Comparison of ENCODE assay signal across 21 mouse cellular contexts in the genomic region with DNA sequence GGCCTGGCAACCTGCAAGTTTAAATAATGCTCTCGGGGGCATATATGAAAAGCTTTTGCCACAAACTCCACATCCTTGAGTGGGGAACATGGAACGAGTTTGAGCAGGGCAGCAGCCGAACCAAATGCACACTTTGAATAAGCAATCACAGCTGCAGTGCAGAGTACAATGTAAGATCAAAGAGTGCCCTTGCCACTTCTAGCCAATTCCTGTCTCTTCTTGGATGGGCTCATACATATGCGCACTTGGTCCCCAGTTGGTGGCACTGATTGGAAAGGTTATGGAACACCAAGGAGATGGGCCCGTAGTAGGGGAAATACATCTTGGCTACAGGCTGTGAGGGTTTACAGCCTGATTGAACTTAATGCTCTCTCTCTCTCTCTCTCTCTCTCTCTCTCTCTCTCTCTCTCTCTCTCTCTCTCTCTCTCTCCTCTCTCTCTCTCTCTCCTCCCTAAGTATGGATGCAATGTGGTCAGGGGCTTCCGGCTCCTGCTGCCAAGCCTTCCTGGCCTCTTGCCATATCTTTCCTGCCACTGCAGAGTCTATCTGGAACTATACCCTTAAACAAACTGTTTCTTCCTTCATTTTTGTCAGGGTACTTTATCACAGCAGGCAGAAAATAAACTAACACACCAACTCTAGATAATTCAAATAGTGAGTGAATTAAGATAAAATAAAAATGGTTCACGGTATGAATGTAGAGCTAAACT.
DNase-seq lines count a peak whose midpoint lies in the region; ATAC-seq and TF ChIP-seq lines count a peak whose summit lies in the region.
"Had no signal": no experiment of that assay in that cellular context is flagged by ENCODE, and none has a peak within 500 bp of the region (broad histone marks: within the 10 kb centered on the region; RNA-seq: fewer than 3 reads in every experiment).

No protein-coding gene starts in this region.

- no peaks in the 10 kb centered on the region for H3K36me3 ChIP-seq in heart, embryonic 10.5 days
- no peaks in the 10 kb centered on the region for H3K36me3 ChIP-seq in lung, embryonic 14.5 days (ENCODE audit: insufficient read depth)
- no peaks in the 10 kb centered on the region for H3K36me3 ChIP-seq in lung, embryonic 16.5 days (ENCODE audit: control insufficient read depth, insufficient read depth, low read length)
- no peaks in the 10 kb centered on the region for H3K36me3 ChIP-seq in stomach, postnatal 0 days (ENCODE audit: control insufficient read depth, insufficient read depth, low read length)
- H3K36me3 ChIP-seq: forebrain, embryonic 12.5 days; heart, embryonic 12.5 days; hindbrain, embryonic 15.5 days; limb, embryonic 13.5 days; liver, embryonic 15.5 days; midbrain, embryonic 10.5 days; neural tube, embryonic 13.5 days; stomach, embryonic 15.5 days had no signal

- no peak overlapping the region for H3K4me2 ChIP-seq in lung, embryonic 14.5 days
- H3K4me2 ChIP-seq in lung, embryonic 16.5 days (ENCODE audit: low read depth, low read length) = no peak overlapping the region
- H3K4me2 ChIP-seq in stomach, postnatal 0 days (replicated peaks; ENCODE audit: low read depth) = no peak overlapping the region
- H3K4me2 ChIP-seq: forebrain, embryonic 12.5 days; heart, embryonic 12.5 days; hindbrain, embryonic 15.5 days; limb, embryonic 13.5 days; liver, embryonic 15.5 days; neural tube, embryonic 13.5 days; stomach, embryonic 15.5 days had no signal

- TF ChIP-seq EP300 in stomach, postnatal 0 days (optimal IDR thresholded peaks at IDR 0.05) = no peak

- H3K4me1 ChIP-seq in heart, embryonic 10.5 days = no peaks in the 10 kb centered on the region
- H3K4me1 ChIP-seq in lung, embryonic 14.5 days (ENCODE audit: insufficient read depth) = no peaks in the 10 kb centered on the region
- H3K4me1 ChIP-seq in lung, adult 2 months (ENCODE audit: control insufficient read depth, insufficient read depth, low read length) = no peaks in the 10 kb centered on the region; the same call in 1 of the 2 replicates
- 0 out of 2 replicates have a peak, but pooled peaks cover 2% of the 10 kb centered on the region for H3K4me1 ChIP-seq in lung, embryonic 16.5 days (replicated peaks; ENCODE audit: control insufficient read depth, insufficient read depth, low read length)
- no peaks in the 10 kb centered on the region for H3K4me1 ChIP-seq in stomach, postnatal 0 days (replicated peaks; ENCODE audit: control insufficient read depth, insufficient read depth)
- H3K4me1 ChIP-seq: forebrain, embryonic 12.5 days; heart, embryonic 12.5 days; hindbrain, embryonic 15.5 days; limb, embryonic 13.5 days; liver, embryonic 15.5 days; midbrain, embryonic 10.5 days; neural tube, embryonic 13.5 days; stomach, embryonic 15.5 days had no signal

- peak; percentile 11 for DNase-seq in heart, postnatal 4 days
- no peak for DNase-seq in heart, embryonic 10.5 days (ENCODE audit: low spot score)
- DNase-seq in lung, embryonic 14.5 days = peak; percentile 83
- DNase-seq in lung, adult 2 months = no peak
- peak; percentile 30 for DNase-seq in stomach, postnatal 0 days (ENCODE audit: low spot score)
- no peak for DNase-seq in B cell, adult 2 months
- DNase-seq in Muller cell, postnatal 12 days (ENCODE audit: inconsistent ontology term) = no peak
- DNase-seq: adrenal gland, adult 2 months; cerebellum, adult 8-10 months; kidney, adult 2 months; right cerebral cortex, postnatal 14 days had no signal

- no peak for TF ChIP-seq CTCF in lung, embryonic 14.5 days (IDR thresholded peaks at IDR 0.05; ENCODE audit: low read depth)
- TF ChIP-seq CTCF in lung, adult 2 months (IDR thresholded peaks at IDR 0.05; ENCODE audit: insufficient read depth, low read length) = no peak
- TF ChIP-seq CTCF in stomach, postnatal 0 days (IDR thresholded peaks at IDR 0.05; ENCODE audit: low read depth) = no peak

- no peaks in the 10 kb centered on the region for H3K27me3 ChIP-seq in heart, embryonic 10.5 days (ENCODE audit: insufficient read depth, poor library complexity, severe bottlenecking)
- no peaks in the 10 kb centered on the region for H3K27me3 ChIP-seq in lung, embryonic 14.5 days (ENCODE audit: insufficient read depth, low read length)
- H3K27me3 ChIP-seq in lung, embryonic 16.5 days (ENCODE audit: control insufficient read depth, insufficient read depth, low read depth, low read length) = no peaks in the 10 kb centered on the region
- H3K27me3 ChIP-seq in stomach, postnatal 0 days (ENCODE audit: control insufficient read depth, insufficient read depth, low read length) = no peaks in the 10 kb centered on the region
- H3K27me3 ChIP-seq: forebrain, embryonic 12.5 days; heart, embryonic 12.5 days; hindbrain, embryonic 15.5 days; liver, embryonic 15.5 days; neural tube, embryonic 13.5 days; stomach, embryonic 15.5 days had no signal

- 73% methylated on average over 7 of the region's 7 CpGs for WGBS in heart, embryonic 10.5 days
- WGBS in lung, embryonic 14.5 days = 42% methylated on average over 7 of the region's 7 CpGs
- WGBS in lung, adult 2 months = 52% methylated on average over 7 of the region's 7 CpGs
- WGBS in lung, embryonic 16.5 days = 44% methylated on average over 7 of the region's 7 CpGs
- WGBS in stomach, postnatal 0 days = 48% methylated on average over 7 of the region's 7 CpGs

- no peak for TF ChIP-seq POLR2A in lung, adult 2 months (IDR thresholded peaks at IDR 0.05; ENCODE audit: borderline replicate concordance, extremely low read depth, low read depth, low read length)

- no peak overlapping the region for H3K9ac ChIP-seq in lung, embryonic 14.5 days
- no peak overlapping the region for H3K9ac ChIP-seq in lung, embryonic 16.5 days (ENCODE audit: low read length)
- no peak overlapping the region for H3K9ac ChIP-seq in stomach, postnatal 0 days (ENCODE audit: low read length)
- H3K9ac ChIP-seq: forebrain, embryonic 12.5 days; heart, embryonic 12.5 days; hindbrain, embryonic 15.5 days; limb, embryonic 13.5 days; liver, embryonic 15.5 days; neural tube, embryonic 13.5 days; stomach, embryonic 15.5 days had no signal

- no peak overlapping the region for H3K4me3 ChIP-seq in heart, embryonic 10.5 days
- no peak overlapping the region for H3K4me3 ChIP-seq in lung, embryonic 14.5 days (ENCODE audit: low read depth, low read length)
- no peak overlapping the region for H3K4me3 ChIP-seq in lung, adult 2 months (replicated peaks; ENCODE audit: extremely low read depth, low read depth, low read length)
- H3K4me3 ChIP-seq in lung, embryonic 16.5 days (ENCODE audit: low read length) = no peak overlapping the region
- no peak overlapping the region for H3K4me3 ChIP-seq in stomach, postnatal 0 days (ENCODE audit: low read depth, low read length)
- H3K4me3 ChIP-seq: forebrain, embryonic 12.5 days; heart, embryonic 12.5 days; hindbrain, embryonic 15.5 days; left cerebral cortex, adult 2 months; limb, embryonic 13.5 days; liver, embryonic 15.5 days; midbrain, embryonic 10.5 days; neural tube, embryonic 13.5 days; stomach, embryonic 15.5 days had no signal

- no peak overlapping the region for H3K27ac ChIP-seq in heart, embryonic 10.5 days
- no peak overlapping the region for H3K27ac ChIP-seq in lung, embryonic 14.5 days (ENCODE audit: low read depth)
- H3K27ac ChIP-seq in lung, embryonic 16.5 days (ENCODE audit: low read length) = peak overlapping the region; percentile 39
- no peak overlapping the region for H3K27ac ChIP-seq in stomach, postnatal 0 days (replicated peaks)
- H3K27ac ChIP-seq: forebrain, embryonic 12.5 days; hindbrain, embryonic 15.5 days; left cerebral cortex, adult 2 months; limb, embryonic 13.5 days; liver, embryonic 15.5 days; midbrain, embryonic 10.5 days; neural tube, embryonic 13.5 days; stomach, embryonic 15.5 days had no signal

- no peaks in the 10 kb centered on the region for H3K9me3 ChIP-seq in heart, embryonic 10.5 days
- H3K9me3 ChIP-seq in lung, embryonic 14.5 days (ENCODE audit: low read depth, low read length) = no peaks in the 10 kb centered on the region
- H3K9me3 ChIP-seq in lung, embryonic 16.5 days (ENCODE audit: control insufficient read depth, low read length) = no peaks in the 10 kb centered on the region
- H3K9me3 ChIP-seq in stomach, postnatal 0 days (ENCODE audit: control insufficient read depth, low read length) = no peaks in the 10 kb centered on the region
- H3K9me3 ChIP-seq: forebrain, embryonic 12.5 days; heart, embryonic 12.5 days; hindbrain, embryonic 15.5 days; limb, embryonic 13.5 days; liver, embryonic 15.5 days; midbrain, embryonic 10.5 days; neural tube, embryonic 13.5 days; stomach, embryonic 15.5 days had no signal

- peak; percentile 92 for ATAC-seq in lung, embryonic 14.5 days (ENCODE audit: insufficient read depth)
- peak; percentile 89 for ATAC-seq in lung, embryonic 16.5 days (ENCODE audit: low read depth)
- ATAC-seq in stomach, postnatal 0 days (ENCODE audit: low FRiP score, low TSS enrichment) = no peak

Comparison
In these comparisons a context has a peak if more than half of its experiments do, and no peak if none do; other contexts are left out.
1. DNase-seq: peak in heart, postnatal 4 days (single experiment), lung, embryonic 14.5 days (single experiment) and stomach, postnatal 0 days (single experiment); none in heart, embryonic 10.5 days (single experiment), lung, adult 2 months (single experiment), B cell, adult 2 months (0 of 2) and Muller cell, postnatal 12 days (single experiment).